Mouse (Mus musculus): Measurements from ENCODE around the gene Ftsj1. TPM values are rescaled to one million over a fixed set of nuclear protein-coding genes. Genes with fewer than 3 reads are reported as not detected.

The Ftsj1 gene
- polyA plus RNA-seq, 1 experiment from 2014 or later: 46.3 TPM

DNA sequence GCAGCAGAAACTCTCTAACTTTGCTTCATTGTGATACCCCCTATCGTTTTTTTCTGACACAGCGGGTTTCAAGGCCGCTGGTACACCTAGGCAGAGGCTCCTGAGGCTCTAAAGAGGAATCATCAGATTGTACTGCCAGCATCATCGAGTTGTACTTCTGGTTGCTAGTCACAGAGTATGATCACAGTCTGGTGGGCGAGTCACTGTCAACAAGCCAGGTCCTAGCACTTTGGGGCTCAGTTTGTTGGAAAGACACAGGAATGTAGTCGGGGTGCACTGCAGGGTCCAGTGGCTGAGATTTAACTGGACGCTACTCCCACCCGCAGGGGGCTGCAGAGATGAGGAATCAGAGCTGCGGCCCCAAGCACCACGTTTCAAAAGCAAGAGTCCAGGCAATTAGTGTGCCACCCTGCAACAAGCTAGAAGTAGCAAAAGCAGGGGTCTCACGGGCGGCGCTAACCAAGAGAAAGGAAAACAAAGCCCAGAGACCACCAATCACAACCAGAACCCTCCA is 60.0 kb downstream of the Ftsj1 start:
- 10% methylated on average over 13 of the region's 13 CpGs for WGBS

More for the DNA sequence above, 60.0 kb downstream of the Ftsj1 start:
- H3K27me3 ChIP-seq (replicated peaks): no peaks in the 10 kb centered on the region
- H3K27ac ChIP-seq: peak overlapping the region; percentile 59; the same call in 1 of the 2 replicates
- H3K9me3 ChIP-seq: no peaks in the 10 kb centered on the region
- ATAC-seq (ENCODE audit: low FRiP score, low read depth): no peak
- peak overlapping the region; percentile 62 for H3K4me2 ChIP-seq (replicated peaks)
- H3K4me1 ChIP-seq: 0 out of 2 replicates have a peak, but pooled peaks cover 4% of the 10 kb centered on the region
- peak overlapping the region; percentile 50 for H3K4me3 ChIP-seq
- H3K9ac ChIP-seq: peak overlapping the region; percentile 52
- H3K36me3 ChIP-seq: no peaks in the 10 kb centered on the region

Other genes with a start within 250 kb of the Ftsj1 start
- not detected in 2 replicates for gene Glod5, start 233.9 kb downstream of the Ftsj1 start, polyA plus RNA-seq (2016; fragmentation: Nextera tagmentation; extraction: Ambion mirVana)
- gene Suv39h1, start 177.6 kb downstream of the Ftsj1 start, polyA plus RNA-seq (2016; fragmentation: Nextera tagmentation; extraction: Ambion mirVana): 58.3 and 63.2 TPM in 2 replicates
- 0.22 and 0.23 TPM in 2 replicates for gene Was, start 161.9 kb downstream of the Ftsj1 start, polyA plus RNA-seq (2016; fragmentation: Nextera tagmentation; extraction: Ambion mirVana)
- 42.6 and 45.0 TPM in 2 replicates for gene Wdr13, start 119.5 kb downstream of the Ftsj1 start, polyA plus RNA-seq (2016; fragmentation: Nextera tagmentation; extraction: Ambion mirVana)
- 397 and 400 TPM in 2 replicates for gene Rbm3, start 106.5 kb downstream of the Ftsj1 start, polyA plus RNA-seq (2016; fragmentation: Nextera tagmentation; extraction: Ambion mirVana)
- gene Tbc1d25, start 76.2 kb downstream of the Ftsj1 start, polyA plus RNA-seq (2016; fragmentation: Nextera tagmentation; extraction: Ambion mirVana): 15.1 and 16.5 TPM in 2 replicates
- gene Ebp, start 58.9 kb downstream of the Ftsj1 start, polyA plus RNA-seq (2016; fragmentation: Nextera tagmentation; extraction: Ambion mirVana): 33.0 and 36.0 TPM in 2 replicates
- gene Porcn, start 45.9 kb downstream of the Ftsj1 start, polyA plus RNA-seq (2016; fragmentation: Nextera tagmentation; extraction: Ambion mirVana): 32.3 and 36.2 TPM in 2 replicates
- gene Slc38a5, start 18.7 kb upstream of the Ftsj1 start, polyA plus RNA-seq (2016; fragmentation: Nextera tagmentation; extraction: Ambion mirVana): 6.4 and 6.9 TPM in 2 replicates
- gene Ssxb10, start 75.0 kb upstream of the Ftsj1 start, polyA plus RNA-seq (2016; fragmentation: Nextera tagmentation; extraction: Ambion mirVana): not detected in 2 replicates
- gene Ssxb9, start 114.6 kb upstream of the Ftsj1 start, polyA plus RNA-seq (2016; fragmentation: Nextera tagmentation; extraction: Ambion mirVana): not detected in 2 replicates
- not detected in 2 replicates for gene Ssxb1, start 160.9 kb upstream of the Ftsj1 start, polyA plus RNA-seq (2016; fragmentation: Nextera tagmentation; extraction: Ambion mirVana)
- gene Ssxb2, start 209.3 kb upstream of the Ftsj1 start, polyA plus RNA-seq (2016; fragmentation: Nextera tagmentation; extraction: Ambion mirVana): not detected in 2 replicates

All from neural tube, embryonic 12.5 days (tissue).